Mouse (Mus musculus) myocyte (in vitro differentiated cells): ENCODE results near the gene Ccdc91.

ENCODE experiments used
- MAX ChIP-seq: IDR thresholded peaks from one replicate; pipeline ENCODE4 v1.6.1; 2011; ENCODE audit warnings: low read depth, mild to moderate bottlenecking, control low read depth
- POLR2A ChIP-seq: IDR thresholded peaks from one replicate; pipeline ENCODE4 v1.6.1; 2011; ENCODE audit warnings: low read depth, mild to moderate bottlenecking, control low read depth, moderate library complexity; ENCODE audit not compliant: insufficient read length
- SRF ChIP-seq: IDR thresholded peaks from one replicate; pipeline ENCODE4 v1.6.1; 2011; ENCODE audit warnings: low read depth; ENCODE audit not compliant: control insufficient read depth, insufficient read length

GRCm38 (mm10) chr6:147644391-147644790 lies 168.8 kb downstream of the Ccdc91 start:
- TF ChIP-seq MAX (no peak), POLR2A (no peak), SRF (no peak)
